Mouse (Mus musculus): ENCODE measurements around the gene Sgms1. TPM values are rescaled to one million over a fixed set of nuclear protein-coding genes. Genes with fewer than 3 reads are reported as not detected.

The Sgms1 gene
- 26.2 TPM for polyA plus RNA-seq (2021)

DNA sequence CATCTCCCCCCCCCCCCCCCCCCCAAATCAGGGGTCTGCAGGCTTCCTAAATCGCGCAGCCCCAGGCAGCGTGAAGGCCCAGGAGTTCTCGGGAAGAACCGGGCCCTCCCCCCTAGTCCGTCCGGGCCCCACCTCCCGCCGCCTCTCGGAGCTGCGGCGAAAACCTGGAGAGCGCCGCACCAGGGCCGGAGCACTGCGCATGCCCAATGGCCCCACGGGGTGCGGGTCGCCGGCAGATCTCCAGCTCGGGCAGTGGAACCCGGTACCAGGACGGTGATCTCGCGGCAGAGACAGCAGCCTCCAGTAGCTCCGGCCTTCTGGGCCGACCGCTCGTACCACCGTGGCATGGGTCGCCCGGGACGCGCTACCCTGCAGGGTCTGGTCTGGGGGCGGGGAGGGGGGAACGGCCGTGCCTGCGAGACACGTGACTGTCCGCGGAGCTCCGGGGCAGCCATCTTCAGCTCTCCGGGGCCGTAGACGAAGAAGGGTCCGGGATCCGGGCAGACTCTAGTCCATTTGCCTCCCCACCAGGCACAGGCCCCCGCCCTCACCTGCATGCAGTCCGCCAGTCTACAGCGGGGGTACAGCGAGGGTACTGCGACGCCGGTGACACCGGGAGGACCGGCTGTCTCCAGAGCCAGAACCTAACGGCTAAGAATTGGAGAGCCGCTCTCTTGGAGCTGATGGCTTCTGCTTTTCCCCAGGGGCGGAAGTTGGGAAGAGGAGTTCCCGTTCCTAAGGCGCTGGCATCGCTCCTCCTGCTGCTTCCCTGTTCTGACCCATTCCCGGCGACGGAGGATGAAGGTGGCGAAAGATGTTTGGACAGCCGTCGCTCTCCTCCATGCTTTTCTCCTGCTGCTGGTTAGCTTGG lies at the start of gene Sgms1:
Sgms1 (minus strand) TSS at position 714 of the 871 bp plus-strand sequence.
- no peak for TF ChIP-seq CTCF (IDR thresholded peaks at IDR 0.05)
- in situ Hi-C loops (cut with MboI; ENCODE audit: low pct_unique_long_range_greater_than_20kb), result loop anchor here (5.0 kb wide), 1 partner anchor 67 kb away; no protein-coding TSS in a partner anchor
- DNase-seq (ENCODE audit: low read depth, low spot score) (peak; percentile 56), ATAC-seq (peak; percentile 67)
- CTCF ChIA-PET, result interaction anchor here (1.1 to 2.0 kb wide), 6 partner anchors 24 to 276 kb away, joined by 3 to 6 read pairs (median 3); no protein-coding TSS in a partner anchor
- POLR2A ChIA-PET, result interaction anchor here (0.6 to 1.7 kb wide), 8 partner anchors 23 to 219 kb away, joined by 3 to 6 read pairs (median 3); partner anchors contain the start of gene Minpp1
- no peaks in the 10 kb centered on the region for H3K27me3 ChIP-seq

DNA sequence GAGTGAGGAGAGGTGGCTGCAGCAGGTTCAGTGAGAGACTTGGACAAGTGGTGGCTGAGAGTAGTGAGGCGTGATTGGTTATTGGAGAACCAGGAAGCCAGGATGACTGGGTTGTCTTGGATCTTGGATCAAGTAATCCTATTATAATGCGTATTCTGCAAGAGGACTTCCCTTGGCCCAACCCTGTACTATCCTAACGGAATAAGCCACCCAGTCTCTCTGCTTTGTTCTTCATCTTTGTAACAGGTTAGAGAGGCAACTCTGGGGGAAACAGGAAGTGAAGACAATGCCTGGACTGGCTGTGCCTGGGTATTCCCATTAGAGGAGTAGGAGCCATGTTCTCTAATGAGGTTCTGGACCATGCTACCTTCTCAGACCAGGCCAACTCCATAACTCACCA lies 36.3 kb upstream of the Sgms1 start:
- ChIA-PET CTCF (no interaction called here), POLR2A (no interaction called here)
- H3K27me3 ChIP-seq, result peaks cover 7% of the 10 kb centered on the region
- DNase-seq (ENCODE audit: low read depth, low spot score) (no peak), ATAC-seq (no peak)
- TF ChIP-seq CTCF (IDR thresholded peaks at IDR 0.05), result no peak
- in situ Hi-C loops (cut with MboI; ENCODE audit: low pct_unique_long_range_greater_than_20kb), result no loop called here

DNA sequence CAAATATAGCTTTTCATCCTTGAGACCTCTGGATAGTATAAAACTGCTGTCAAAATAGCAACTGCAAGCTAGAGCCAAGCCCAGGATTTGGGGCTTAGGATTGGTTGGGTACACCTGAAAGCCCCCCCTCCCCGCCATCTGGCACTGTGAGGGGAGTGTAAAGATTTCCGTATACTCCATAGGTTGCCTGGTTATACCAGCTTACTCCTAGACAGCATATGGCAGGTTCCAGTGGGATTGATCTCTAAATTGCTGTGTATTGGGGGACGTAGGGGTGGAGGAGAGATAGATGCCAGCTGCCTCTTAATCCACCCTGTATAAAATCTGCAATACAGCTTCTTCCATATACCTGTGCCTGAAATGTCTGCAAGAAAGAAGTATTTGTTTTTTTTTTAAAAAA lies 35.2 kb upstream of the Sgms1 start:
- peaks cover 5% of the 10 kb centered on the region for H3K27me3 ChIP-seq
- in situ Hi-C loops (cut with MboI; ENCODE audit: low pct_unique_long_range_greater_than_20kb), result no loop called here
- ATAC-seq (no peak), DNase-seq (ENCODE audit: low read depth, low spot score) (no peak)
- ChIA-PET CTCF (no interaction called here), POLR2A (no interaction called here)
- no peak for TF ChIP-seq CTCF (IDR thresholded peaks at IDR 0.05)

DNA sequence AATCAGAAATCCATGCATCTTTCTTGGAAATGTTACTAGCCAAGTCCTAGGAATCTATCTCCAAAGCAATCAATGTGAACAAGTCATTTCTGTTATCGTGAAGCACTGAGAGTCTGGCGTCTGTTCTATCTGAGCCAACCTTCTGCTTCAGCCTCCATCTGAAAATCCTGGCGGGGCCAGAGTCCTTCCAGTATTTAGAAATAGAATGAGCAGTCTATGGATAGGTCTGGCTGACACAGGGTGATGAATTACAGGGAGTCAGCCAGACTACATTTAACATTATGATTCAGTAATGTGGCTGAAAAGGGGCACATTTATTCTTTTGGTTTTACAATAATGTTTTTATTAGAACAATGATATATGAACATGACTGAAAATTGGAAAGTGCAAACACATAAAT lies 29.6 kb upstream of the Sgms1 start:
- no peak for TF ChIP-seq CTCF (IDR thresholded peaks at IDR 0.05)
- H3K27me3 ChIP-seq, result peaks cover 3% of the 10 kb centered on the region
- ChIA-PET CTCF (no interaction called here), POLR2A (no interaction called here)
- in situ Hi-C loops (cut with MboI; ENCODE audit: low pct_unique_long_range_greater_than_20kb), result no loop called here
- DNase-seq (ENCODE audit: low read depth, low spot score) (no peak), ATAC-seq (no peak)

DNA sequence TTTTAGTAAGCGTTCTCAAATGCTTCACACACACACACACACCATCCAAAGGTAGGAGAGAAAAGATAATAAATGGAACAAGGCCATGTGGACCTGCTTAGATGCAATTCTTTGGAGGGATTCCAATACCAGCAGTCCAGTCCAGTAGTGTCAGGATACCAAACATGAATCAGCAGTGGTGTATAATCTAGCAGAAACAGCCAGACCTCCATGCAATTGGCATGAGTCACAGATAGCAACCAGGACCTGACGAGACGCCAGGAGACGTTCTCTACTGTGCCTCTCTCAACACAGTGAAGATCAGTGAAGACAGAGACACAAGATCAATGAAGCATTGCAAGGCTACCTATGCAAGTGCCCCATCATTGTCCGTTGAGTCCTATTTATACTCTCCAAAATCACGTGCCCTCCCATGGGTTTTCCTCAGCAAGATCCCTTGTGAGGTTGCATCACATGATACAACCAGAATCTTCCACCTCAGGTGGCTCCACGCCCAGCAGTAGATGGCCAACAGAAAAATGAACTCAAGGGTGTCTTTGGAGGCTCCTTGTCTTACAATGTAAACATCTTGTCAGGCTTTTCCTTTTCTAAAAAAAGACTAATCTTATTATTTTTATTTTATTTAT lies 27.3 kb upstream of the Sgms1 start:
- peak; percentile 35 for DNase-seq (ENCODE audit: low read depth, low spot score)
- peaks cover 3% of the 10 kb centered on the region for H3K27me3 ChIP-seq
- CTCF ChIA-PET, result no interaction called here
- in situ Hi-C loops (cut with MboI; ENCODE audit: low pct_unique_long_range_greater_than_20kb), result no loop called here
- POLR2A ChIA-PET, result no interaction called here
- ATAC-seq, result peak; percentile 69
- TF ChIP-seq CTCF (IDR thresholded peaks at IDR 0.05), result no peak

DNA sequence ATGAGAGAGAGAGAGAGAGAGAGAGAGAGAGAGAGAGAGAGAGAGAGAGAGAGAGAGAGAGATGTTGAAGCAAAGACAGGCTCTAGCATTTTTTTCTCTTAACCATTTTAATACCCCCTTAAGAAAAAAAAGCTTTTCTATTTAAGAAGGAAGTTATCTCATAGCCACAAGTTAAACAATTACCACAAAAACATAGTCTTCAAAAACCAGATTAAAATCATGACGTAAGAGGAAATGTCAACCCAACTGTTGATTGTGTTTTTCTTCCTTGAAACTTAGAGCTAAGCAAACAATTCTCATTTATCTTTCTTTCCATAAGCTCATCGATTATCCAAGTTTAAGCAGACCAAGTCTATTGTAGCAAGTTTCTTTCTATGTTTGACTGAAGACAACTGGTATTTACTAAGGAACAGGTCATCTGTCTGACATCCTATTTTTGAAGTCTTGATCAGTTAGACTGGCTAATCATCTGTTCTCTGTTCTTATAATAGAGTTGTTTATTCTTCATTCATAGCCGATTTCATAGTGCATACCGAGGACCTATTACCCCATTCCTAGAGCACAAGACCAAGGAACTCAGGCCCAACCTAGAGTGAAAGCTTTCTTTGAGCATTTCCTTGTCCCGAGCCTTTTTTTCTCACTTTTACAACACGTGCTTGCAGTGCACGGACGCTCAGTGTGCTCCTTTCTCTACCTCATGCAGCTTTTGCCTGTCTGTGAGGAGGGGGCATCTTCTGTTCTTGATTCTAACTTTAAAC lies 20.3 kb upstream of the Sgms1 start:
- ChIA-PET CTCF (interaction anchor here (0.9 to 2.3 kb wide), 3 partner anchors 11 to 88 kb away, joined by 3 to 6 read pairs (median 5); no protein-coding TSS in a partner anchor), POLR2A (interaction anchor here (1.3 kb wide), 1 partner anchor 818 kb away, joined by 3 read pairs; no protein-coding TSS in a partner anchor)
- TF ChIP-seq CTCF (IDR thresholded peaks at IDR 0.05), result no peak
- ATAC-seq (no peak), DNase-seq (ENCODE audit: low read depth, low spot score) (no peak)
- H3K27me3 ChIP-seq, result peaks cover 6% of the 10 kb centered on the region
- in situ Hi-C loops (cut with MboI; ENCODE audit: low pct_unique_long_range_greater_than_20kb), result no loop called here

DNA sequence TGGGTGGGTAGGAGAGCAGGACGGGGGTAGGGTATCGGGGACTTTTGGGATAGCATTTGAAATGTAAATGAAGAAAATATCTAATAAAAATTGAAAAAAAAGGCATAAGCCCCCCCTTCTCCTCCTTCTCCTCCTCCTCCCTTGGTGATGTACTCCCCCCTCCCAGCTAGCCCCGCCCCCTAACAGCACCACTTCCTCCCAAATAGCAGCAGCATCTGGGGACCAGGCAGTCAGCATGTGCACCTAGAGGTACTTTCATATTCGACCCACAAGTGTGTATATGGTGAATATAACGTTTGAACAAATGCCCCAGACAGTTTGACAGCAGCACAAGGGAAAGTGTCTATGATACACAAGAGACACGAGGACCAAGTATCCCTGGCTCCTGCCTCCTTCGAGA lies 17.2 kb upstream of the Sgms1 start:
- no peak for TF ChIP-seq CTCF (IDR thresholded peaks at IDR 0.05)
- DNase-seq (ENCODE audit: low read depth, low spot score) (no peak), ATAC-seq (no peak)
- H3K27me3 ChIP-seq, result peaks cover 6% of the 10 kb centered on the region
- ChIA-PET CTCF (no interaction called here), POLR2A (no interaction called here)
- in situ Hi-C loops (cut with MboI; ENCODE audit: low pct_unique_long_range_greater_than_20kb), result no loop called here

DNA sequence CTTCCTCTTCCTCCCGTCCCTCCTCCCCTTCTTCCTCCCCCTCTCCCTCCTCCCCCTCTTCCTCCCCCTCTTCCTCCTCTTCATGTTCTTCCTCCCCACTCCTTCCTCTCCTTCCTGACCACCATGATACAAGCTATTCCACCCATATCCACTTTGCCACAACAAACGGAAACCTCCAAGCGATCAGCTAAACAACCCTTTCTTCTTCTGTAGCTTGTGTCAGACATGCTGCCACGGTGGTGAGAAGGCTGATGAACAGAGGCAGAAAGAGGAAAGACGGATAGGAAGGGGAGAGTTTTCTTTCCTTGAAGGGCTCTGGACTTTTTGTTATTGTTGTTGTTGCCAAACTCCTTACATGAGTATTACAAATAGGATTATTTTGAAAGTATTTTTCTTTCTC lies 14.9 kb upstream of the Sgms1 start:
- ChIA-PET POLR2A (no interaction called here), CTCF (no interaction called here)

DNA sequence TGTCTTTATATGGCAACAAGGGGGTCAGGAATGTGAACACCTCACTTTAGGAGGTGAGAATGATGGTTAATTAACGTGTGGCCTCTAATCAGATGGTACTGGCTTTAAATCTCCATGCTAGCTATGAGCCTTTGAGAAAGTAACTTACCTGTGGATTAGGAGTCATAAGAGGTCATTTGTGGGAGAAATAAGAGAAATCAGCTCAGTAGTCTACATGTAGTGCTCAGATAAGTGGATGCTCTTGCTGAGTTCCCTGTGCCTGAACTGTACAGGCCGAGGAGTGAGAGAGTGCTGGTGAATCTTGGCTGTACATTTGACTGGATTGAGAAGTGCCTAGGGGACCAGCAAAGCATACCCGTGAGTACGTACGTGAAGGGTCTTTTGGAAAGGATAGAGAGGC lies 14.3 kb upstream of the Sgms1 start:
- no peak for TF ChIP-seq CTCF (IDR thresholded peaks at IDR 0.05)
- ChIA-PET POLR2A (no interaction called here), CTCF (no interaction called here)
- in situ Hi-C loops (cut with MboI; ENCODE audit: low pct_unique_long_range_greater_than_20kb), result no loop called here
- no peak for DNase-seq (ENCODE audit: low read depth, low spot score)
- no peak for ATAC-seq
- peaks cover 6% of the 10 kb centered on the region for H3K27me3 ChIP-seq

More for the DNA sequence above, 14.9 kb upstream of the Sgms1 start:
- H3K27me3 ChIP-seq, result peaks cover 6% of the 10 kb centered on the region
- ATAC-seq (no peak), DNase-seq (ENCODE audit: low read depth, low spot score) (no peak)
- in situ Hi-C loops (cut with MboI; ENCODE audit: low pct_unique_long_range_greater_than_20kb), result no loop called here
- no peak for TF ChIP-seq CTCF (IDR thresholded peaks at IDR 0.05)

DNA sequence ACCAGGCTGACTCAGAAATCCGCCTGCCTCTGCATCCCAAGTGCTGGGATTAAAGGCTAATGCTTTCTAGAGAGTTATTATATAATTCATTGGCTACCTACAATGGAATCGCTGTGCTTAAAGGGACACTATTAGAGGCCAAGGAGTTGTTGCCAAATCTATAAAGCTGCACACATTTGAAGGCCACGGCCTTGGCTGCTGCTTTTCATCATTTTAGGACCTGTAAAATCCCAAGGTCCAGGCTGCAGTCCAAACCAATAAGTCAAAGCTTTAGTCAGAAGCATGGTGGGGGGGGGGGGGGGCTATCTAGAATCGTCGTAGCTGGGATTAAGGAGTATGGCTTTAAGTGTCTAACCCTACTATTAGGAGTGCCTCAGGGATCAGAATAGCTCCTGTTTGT lies 9.0 kb upstream of the Sgms1 start:
- CTCF ChIA-PET, result interaction anchor here (0.8 kb wide), 1 partner anchor 1347 kb away, joined by 4 read pairs; no protein-coding TSS in a partner anchor
- no peaks in the 10 kb centered on the region for H3K27me3 ChIP-seq
- DNase-seq (ENCODE audit: low read depth, low spot score), result no peak
- TF ChIP-seq CTCF (IDR thresholded peaks at IDR 0.05), result no peak
- in situ Hi-C loops (cut with MboI; ENCODE audit: low pct_unique_long_range_greater_than_20kb), result no loop called here
- POLR2A ChIA-PET, result interaction anchor here (0.6 kb wide), 1 partner anchor 80 kb away, joined by 4 read pairs; no protein-coding TSS in a partner anchor
- no peak for ATAC-seq

All from Patski (cell line).